Mouse (Mus musculus) erythroblast, adult 5-6 weeks (primary cell): ENCODE measurements around the gene Tnfaip8l3. TPM values are rescaled to one million over a fixed set of nuclear protein-coding genes. Genes with fewer than 3 reads are reported as not detected.

Source experiments
- ATAC-seq: replicated peaks from 2 replicates; pipeline ENCODE4 v1.8.0; 2016; ENCODE audit warnings: moderate number of reproducible peaks, mild to moderate bottlenecking, moderate TSS enrichment, inconsistent platforms; ENCODE audit not compliant: poor library complexity, low FRiP score, severe bottlenecking
- total RNA-seq, 2 experiments: library from RNA; stranded (forward) in 1 of 2; stranded (reverse) in 1 of 2; fragments of 150-400 nt in 1 of 2; fragments of 200-764, 138-1000 nt in 1 of 2; gene quantifications; 2 replicates each; pipeline versions ENCODE4 v1.2.3 to v1.2.4; 2015 to 2017; ENCODE audit warnings: low replicate concordance in 2 of 2

The Tnfaip8l3 gene
- total RNA-seq (2015; ENCODE audit: low replicate concordance), result not detected in 2 replicates
- total RNA-seq (2017; ENCODE audit: low replicate concordance), result not detected in 2 replicates

GRCm38 (mm10) chr9:54068032-54068649, at the start of gene Tnfaip8l3:
Gene Tnfaip8l3, minus strand, starts transcription at chr9:54068388.
- no peak for ATAC-seq

- ATAC-seq, result no peak
Observed at GRCm38 (mm10) chr9:54112726-54113125, 44.5 kb upstream of the Tnfaip8l3 start.

GRCm38 (mm10) chr9:54098636-54099035, 30.4 kb upstream of the Tnfaip8l3 start:
- no peak for ATAC-seq

GRCm38 (mm10) chr9:54097091-54097490, 28.9 kb upstream of the Tnfaip8l3 start:
- no peak for ATAC-seq

- ATAC-seq, result no peak
Observed at GRCm38 (mm10) chr9:54084245-54084644, 16.1 kb upstream of the Tnfaip8l3 start.

GRCm38 (mm10) chr9:54077740-54078139, 9.6 kb upstream of the Tnfaip8l3 start:
- ATAC-seq, result no peak

- no peak for ATAC-seq
Observed at GRCm38 (mm10) chr9:54074901-54075300, 6.7 kb upstream of the Tnfaip8l3 start.

GRCm38 (mm10) chr9:54073688-54074087, 5.5 kb upstream of the Tnfaip8l3 start:
- no peak for ATAC-seq

GRCm38 (mm10) chr9:54071474-54072095, 3.4 kb upstream of the Tnfaip8l3 start:
- no peak for ATAC-seq

- ATAC-seq, result no peak
Observed at GRCm38 (mm10) chr9:54069204-54069603, 1.0 kb upstream of the Tnfaip8l3 start.

- ATAC-seq, result no peak
Observed at GRCm38 (mm10) chr9:54068777-54069176, 589 bp upstream of the Tnfaip8l3 start.

GRCm38 (mm10) chr9:54067642-54068031, 551 bp downstream of the Tnfaip8l3 start:
- no peak for ATAC-seq

GRCm38 (mm10) chr9:54064836-54065235, 3.4 kb downstream of the Tnfaip8l3 start:
- ATAC-seq, result no peak

- ATAC-seq, result no peak
Observed at GRCm38 (mm10) chr9:54063655-54064054, 4.5 kb downstream of the Tnfaip8l3 start.

GRCm38 (mm10) chr9:54061666-54062065, 6.5 kb downstream of the Tnfaip8l3 start:
- no peak for ATAC-seq

- ATAC-seq, result no peak
Observed at GRCm38 (mm10) chr9:54051298-54052068, 16.7 kb downstream of the Tnfaip8l3 start.

GRCm38 (mm10) chr9:54048978-54049377, 19.2 kb downstream of the Tnfaip8l3 start:
- ATAC-seq, result no peak

- ATAC-seq, result no peak
Observed at GRCm38 (mm10) chr9:54043067-54043466, 25.1 kb downstream of the Tnfaip8l3 start.

- ATAC-seq, result no peak
Observed at GRCm38 (mm10) chr9:54037717-54038116, 30.5 kb downstream of the Tnfaip8l3 start.

- ATAC-seq, result no peak
Observed at GRCm38 (mm10) chr9:54034691-54035090, 33.5 kb downstream of the Tnfaip8l3 start.

GRCm38 (mm10) chr9:54022795-54023194, 45.4 kb downstream of the Tnfaip8l3 start:
- no peak for ATAC-seq
